Mouse (Mus musculus) forebrain, embryonic 15.5 days (tissue): Measurements from ENCODE around the gene Olfr91. TPM values are rescaled to one million over a fixed set of nuclear protein-coding genes. Genes with fewer than 3 reads are reported as not detected.

Experiments
- polyA plus RNA-seq: library from polyadenylated mRNA; unstranded; fragments of >200 nt; fragmentation: Nextera tagmentation; extraction: Ambion mirVana; gene quantifications from 2 replicates; pipeline ENCODE4 v1.2.1, GENCODE M21; 2015

Gene Olfr91
- polyA plus RNA-seq, 1 experiment from 2014 or later, result not detected

Other genes starting within 250 kb of the Olfr91 start
- gene Trim15, start 231.1 kb downstream of the Olfr91 start, polyA plus RNA-seq, result 0.18 and 0.51 TPM in 2 replicates
- gene Trim10, start 228.7 kb downstream of the Olfr91 start, polyA plus RNA-seq, result 1.2 and 1.8 TPM in 2 replicates
- not detected in 2 replicates for gene Trim40, start 208.2 kb downstream of the Olfr91 start, polyA plus RNA-seq
- not detected in 2 replicates for gene Trim31, start 200.2 kb downstream of the Olfr91 start, polyA plus RNA-seq
- 0.78 and 0.80 TPM in 2 replicates for gene Rnf39, start 155.4 kb downstream of the Olfr91 start, polyA plus RNA-seq
- 156 and 164 TPM in 2 replicates for gene Ppp1r11, start 146.5 kb downstream of the Olfr91 start, polyA plus RNA-seq
- gene Znrd1, start 139.7 kb downstream of the Olfr91 start, polyA plus RNA-seq, result 71.2 and 74.1 TPM in 2 replicates
- gene Znrd1as, start 139.7 kb downstream of the Olfr91 start, polyA plus RNA-seq, result 5.1 and 5.9 TPM in 2 replicates
- gene 2410137M14Rik, start 117.0 kb downstream of the Olfr91 start, polyA plus RNA-seq, result 0.37 TPM in 1 of 2 replicates, not detected in the other
- 2.0 TPM in 2 replicates for gene H2-M5, start 108.7 kb downstream of the Olfr91 start, polyA plus RNA-seq
- 329 and 340 TPM in 2 replicates for gene Zfp57, start 97.1 kb downstream of the Olfr91 start, polyA plus RNA-seq
- 1.9 and 2.4 TPM in 2 replicates for gene Mog, start 74.9 kb downstream of the Olfr91 start, polyA plus RNA-seq
- 50.9 and 53.1 TPM in 2 replicates for gene Gabbr1, start 52.3 kb downstream of the Olfr91 start, polyA plus RNA-seq
- gene Olfr90, start 9.8 kb downstream of the Olfr91 start, polyA plus RNA-seq, result not detected in 2 replicates
- not detected in 2 replicates for gene Olfr92, start 21.8 kb upstream of the Olfr91 start, polyA plus RNA-seq
- gene Olfr93, start 63.2 kb upstream of the Olfr91 start, polyA plus RNA-seq, result not detected in 2 replicates
- not detected in 2 replicates for gene Ubd, start 95.6 kb upstream of the Olfr91 start, polyA plus RNA-seq
- not detected in 2 replicates for gene Olfr94, start 102.7 kb upstream of the Olfr91 start, polyA plus RNA-seq
- gene Olfr95, start 114.8 kb upstream of the Olfr91 start, polyA plus RNA-seq, result not detected in 2 replicates
- not detected in 2 replicates for gene Olfr96, start 121.9 kb upstream of the Olfr91 start, polyA plus RNA-seq
- not detected in 2 replicates for gene Olfr97, start 139.1 kb upstream of the Olfr91 start, polyA plus RNA-seq
- gene Olfr98, start 165.5 kb upstream of the Olfr91 start, polyA plus RNA-seq, result not detected in 2 replicates
- gene H2-M3, start 171.9 kb upstream of the Olfr91 start, polyA plus RNA-seq, result 0.61 and 1.0 TPM in 2 replicates
- not detected in 2 replicates for gene Olfr99, start 185.2 kb upstream of the Olfr91 start, polyA plus RNA-seq
- gene Olfr101, start 206.0 kb upstream of the Olfr91 start, polyA plus RNA-seq, result not detected in 2 replicates
- not detected in 2 replicates for gene Olfr102, start 218.8 kb upstream of the Olfr91 start, polyA plus RNA-seq
- gene Olfr103, start 241.4 kb upstream of the Olfr91 start, polyA plus RNA-seq, result not detected in 2 replicates